Mouse (Mus musculus): ENCODE measurements at regions not wholly inside any gene's neighbourhood (a gene's known extent, or its start where the extent isn't known, plus 50 kb on each side); places are given as distances from the start of the nearest gene placed in this dataset.

DNA sequence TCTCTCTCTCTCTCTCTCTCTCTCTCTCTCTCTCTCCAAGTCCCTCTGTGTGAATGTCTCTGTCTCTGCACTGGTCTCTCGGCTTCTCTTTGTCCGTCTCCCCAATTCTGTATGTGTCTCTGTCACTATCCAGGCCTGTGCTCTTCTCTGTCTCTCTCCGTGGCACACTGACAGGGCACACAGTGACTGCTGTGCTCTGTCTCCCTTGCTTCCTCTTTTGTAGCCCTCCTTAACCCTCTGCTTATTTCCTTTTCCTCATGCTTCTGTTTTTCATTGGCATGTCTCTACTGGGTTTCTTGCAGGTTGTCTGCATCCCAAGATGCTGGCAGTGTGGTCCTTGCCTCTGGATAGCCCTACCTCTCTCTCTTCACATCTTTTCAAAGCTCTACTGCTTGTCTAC lies 229.0 kb upstream of the Id2 start:
- no peak for DNase-seq

GRCm38 (mm10) chr12:25323171-25323570 lies 226.2 kb upstream of the Id2 start:
- no peak for DNase-seq

DNA sequence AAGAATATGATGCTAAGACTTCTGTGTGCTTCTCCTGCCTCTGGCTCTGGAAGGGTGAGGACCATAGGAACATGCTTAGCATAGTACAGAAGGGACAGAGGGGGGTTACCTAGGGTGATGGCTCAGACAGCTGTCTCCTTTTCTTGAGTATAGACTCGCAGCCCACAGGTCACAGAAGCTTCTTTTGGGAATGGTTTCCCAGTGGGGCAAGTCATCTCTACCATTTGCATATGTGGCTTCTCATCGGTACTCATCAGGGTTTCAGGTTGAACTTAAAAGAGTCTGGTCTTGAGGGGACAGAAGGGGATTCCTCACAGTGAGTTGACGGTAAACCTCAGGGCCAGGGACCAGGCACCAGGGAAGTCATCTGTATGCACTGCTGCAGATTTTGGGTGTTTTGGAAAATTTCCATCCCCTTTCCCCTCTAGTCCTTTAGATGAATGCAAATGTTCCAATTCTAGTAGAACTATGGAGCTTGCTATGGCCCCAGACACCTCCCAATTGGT lies 223.4 kb upstream of the Id2 start:
- no peak for DNase-seq

DNA sequence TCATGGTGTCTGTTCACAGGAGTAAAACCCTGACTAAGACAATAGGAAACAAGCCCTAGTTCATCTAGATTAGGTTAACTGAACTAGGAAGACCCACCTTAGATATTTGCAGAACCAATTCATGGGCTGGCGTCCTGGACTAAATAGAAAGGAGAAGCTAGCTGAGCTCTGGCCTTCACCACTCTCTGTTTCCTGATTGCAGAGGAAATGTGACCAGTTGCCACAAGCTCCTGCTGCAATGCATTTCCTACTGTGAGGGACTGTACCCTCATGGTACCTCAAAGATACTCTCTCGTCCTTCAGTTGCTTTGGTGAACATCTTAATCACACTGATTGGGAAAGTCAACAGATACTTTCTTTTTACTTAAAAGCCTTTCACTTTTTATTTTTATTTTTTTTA lies 222.9 kb upstream of the Id2 start:
- DNase-seq: no peak

GRCm38 (mm10) chr12:25318072-25318671 lies 221.2 kb upstream of the Id2 start:
- no peak for DNase-seq

DNA sequence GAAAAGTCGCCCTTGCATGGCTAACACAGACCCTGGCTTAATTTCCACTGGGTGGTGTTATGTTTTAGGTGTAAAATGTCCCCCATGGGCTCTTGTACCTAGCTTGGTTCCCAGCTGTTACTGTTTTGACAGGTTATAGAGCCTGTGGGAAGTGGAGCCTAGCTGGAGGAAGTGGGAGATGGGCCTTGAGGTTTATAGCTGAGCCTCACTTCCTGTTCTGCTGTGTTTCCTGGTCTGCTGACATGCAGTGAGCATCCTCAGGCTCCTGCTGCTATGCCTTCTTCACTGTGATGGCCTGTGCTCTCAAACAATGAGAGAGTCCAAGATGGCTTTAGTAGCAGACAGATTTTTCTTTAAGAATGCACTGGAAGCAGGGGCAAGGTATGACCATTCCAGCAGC lies 219.0 kb upstream of the Id2 start:
- no peak for DNase-seq

GRCm38 (mm10) chr12:25313212-25313611 lies 216.3 kb upstream of the Id2 start:
- no peak for DNase-seq

GRCm38 (mm10) chr12:25312390-25312789 lies 215.4 kb upstream of the Id2 start:
- DNase-seq: no peak

GRCm38 (mm10) chr12:25311728-25312127 lies 214.8 kb upstream of the Id2 start:
- no peak for DNase-seq

DNA sequence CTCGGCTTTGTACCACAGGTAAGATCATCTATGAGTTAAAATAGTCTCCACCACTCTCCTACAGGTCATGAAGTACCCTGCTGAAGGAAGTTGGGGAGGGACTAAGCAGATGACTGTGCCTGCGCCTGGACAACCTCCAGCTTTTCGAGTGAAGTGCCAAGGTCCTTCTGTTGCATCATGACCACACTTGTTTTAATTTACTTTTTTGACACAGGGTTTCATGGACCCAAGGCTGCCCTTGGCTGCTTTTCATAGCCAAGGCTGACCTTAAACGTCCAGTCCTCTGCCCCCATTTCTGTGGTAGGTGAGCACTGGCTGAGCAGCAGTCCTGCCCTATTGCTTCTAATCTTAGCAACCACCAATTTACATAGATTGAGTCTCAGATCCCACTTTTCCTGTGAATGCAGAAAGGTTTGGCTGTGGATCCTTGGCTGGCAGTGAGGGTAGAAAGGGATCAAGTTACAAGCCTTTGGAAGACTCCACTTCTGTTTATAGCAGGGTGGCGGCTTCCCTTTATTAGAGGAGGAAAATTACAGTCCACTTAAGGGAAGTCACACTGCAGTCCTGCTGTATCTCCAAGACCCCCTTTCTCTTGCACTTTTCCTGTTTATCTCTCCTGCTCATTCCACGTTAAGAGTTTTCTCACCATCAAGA lies 213.5 kb upstream of the Id2 start:
- peak; percentile 43 to 73 for DNase-seq

DNA sequence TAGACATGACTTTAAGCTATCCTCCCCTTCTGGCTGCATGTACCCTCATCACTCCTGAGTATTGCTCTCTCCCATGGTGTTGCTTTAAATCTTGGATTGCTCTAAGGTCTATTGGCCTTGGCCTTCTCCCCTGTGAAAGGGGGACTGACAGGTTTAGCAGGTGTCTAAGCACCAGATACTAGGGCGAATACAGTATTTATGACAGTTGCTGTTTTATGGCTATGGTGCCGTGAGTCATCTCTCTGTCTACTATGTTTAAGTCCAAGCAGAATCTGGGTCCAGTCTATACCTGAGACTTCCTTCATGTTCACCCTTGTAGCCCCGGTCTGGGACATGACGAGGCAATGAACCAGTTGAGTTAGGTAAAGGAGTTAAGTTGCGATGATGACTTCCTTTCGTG lies 212.3 kb upstream of the Id2 start:
- DNase-seq: no peak

DNA sequence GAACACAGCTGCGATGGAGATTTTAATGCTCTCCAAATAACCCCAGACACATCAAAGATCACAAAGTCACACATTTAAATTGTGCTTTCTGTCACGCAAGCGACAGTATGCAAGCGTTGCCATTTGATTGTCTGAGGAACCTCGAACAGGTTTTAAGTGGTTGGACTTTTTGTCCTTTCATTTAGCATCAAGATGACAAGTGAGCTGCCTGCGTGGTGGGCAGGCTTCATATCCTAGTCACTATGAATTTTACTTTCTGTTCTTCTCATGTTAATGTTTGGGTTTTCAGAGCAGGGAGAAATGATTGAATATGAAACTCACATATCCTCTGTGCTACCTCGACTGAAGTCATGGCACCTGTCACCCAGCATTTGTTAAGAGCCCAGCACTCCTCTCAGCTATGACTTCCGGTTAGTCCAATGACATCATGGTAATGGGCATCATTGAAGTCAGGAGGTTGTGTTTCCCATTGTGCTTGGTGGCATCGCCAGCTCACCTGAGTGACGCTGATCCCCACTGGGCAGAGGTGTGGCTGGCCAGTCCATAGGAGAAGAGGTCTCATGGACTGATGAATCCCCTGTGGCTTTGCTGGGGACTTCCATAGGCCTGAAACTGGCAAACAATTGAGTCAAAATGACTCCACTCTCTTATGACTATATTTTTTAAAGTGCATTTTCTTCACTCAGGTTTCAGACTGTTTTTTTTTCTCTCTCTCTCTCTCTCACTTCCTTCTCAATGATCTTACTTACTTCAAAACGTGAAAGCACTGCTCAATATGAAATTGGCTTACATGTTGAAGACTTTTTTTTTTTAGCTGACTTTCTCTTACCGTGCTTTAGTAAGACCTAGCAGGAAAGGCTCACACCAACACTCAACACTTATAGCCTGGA lies 209.1 kb upstream of the Id2 start:
- no peak for DNase-seq

DNA sequence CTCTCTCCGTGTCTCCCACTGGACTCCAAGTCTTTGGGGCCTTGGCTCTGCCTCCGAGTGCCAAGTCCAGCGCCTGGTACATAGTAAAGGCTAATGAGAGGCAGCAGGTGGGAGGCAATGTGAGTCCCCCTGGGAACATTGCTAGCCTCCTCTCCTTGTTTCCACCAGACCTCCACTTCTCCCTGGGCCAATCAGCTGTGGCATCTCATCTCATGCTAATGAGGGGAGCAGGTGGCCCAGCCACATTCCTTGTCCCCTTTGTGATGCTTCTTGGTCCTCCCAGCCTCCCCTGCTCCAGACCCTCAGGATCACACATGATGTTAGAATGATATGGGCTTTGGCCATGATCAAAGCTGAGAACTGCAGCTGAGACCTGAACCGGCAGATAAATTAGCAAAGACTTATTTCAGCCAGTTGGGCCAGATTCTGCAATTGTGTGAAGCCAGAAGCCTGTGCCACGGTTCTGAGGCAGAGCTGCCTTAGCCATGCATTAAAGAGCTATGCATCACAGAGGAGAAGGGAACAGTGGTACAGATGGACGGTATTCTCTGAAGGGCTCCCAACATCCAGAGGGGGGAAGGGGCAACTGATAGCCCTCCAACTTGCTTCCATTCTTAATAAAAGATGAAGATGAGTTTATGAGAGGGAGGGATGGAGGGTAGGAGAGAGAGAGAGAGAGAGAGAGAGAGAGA lies 208.0 kb upstream of the Id2 start:
- no peak for DNase-seq

DNA sequence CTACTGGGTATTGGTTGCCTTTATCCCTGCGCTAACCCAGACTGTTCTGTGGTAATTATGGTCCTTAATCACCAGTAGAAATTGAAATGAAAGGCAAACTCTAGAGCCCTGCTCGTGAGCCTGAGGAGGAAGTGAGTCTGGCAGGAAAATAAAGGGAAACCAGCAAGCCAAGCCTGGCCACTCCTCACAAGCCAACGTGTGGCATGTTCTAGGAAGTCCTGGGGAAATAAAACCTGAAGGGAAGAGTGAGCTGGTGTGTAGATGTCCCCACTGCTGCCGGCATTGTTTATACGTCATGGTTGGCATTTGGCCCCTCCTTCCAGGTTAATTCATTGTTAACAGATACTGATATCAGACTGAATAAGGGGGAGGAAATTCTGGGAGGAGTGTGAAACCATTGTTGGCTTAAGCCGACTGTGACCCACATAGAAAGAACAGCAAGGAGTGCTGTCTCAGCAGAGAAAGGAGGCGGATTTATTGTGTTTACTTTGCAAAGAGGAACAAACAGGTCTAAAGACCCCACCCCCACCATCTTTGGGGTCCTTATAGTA lies 206.6 kb upstream of the Id2 start:
- no peak for DNase-seq

DNA sequence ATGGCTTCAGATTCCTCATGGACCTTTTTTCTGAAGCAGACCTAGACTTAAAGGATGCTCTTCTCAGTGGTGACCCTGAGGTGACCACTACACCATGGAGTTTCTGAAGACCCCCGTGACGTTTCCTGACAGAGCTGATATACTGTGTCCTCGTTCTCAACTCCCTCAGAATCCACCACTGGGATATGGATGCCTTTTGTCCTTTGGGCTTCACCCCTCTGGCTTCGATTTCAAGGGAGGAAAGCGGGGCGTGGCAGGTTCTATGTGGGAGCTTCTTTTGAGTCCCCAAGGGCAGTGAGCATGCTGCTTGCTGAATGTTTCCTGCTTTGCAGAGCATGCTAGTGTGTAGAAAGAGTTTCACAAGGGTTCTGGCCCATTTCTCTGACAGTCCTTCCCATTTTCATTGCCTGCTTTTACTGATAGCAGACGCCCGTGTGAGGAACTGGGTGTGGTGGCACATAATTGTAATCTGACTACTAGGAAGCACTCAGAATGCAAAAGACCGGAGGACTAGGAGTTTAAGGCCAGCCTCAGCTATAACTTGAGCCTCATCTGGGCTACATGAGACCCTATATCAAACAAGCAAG lies 204.0 kb upstream of the Id2 start:
- DNase-seq: no peak

GRCm38 (mm10) chr12:25299603-25300471 lies 202.9 kb upstream of the Id2 start:
- no peak for DNase-seq

DNA sequence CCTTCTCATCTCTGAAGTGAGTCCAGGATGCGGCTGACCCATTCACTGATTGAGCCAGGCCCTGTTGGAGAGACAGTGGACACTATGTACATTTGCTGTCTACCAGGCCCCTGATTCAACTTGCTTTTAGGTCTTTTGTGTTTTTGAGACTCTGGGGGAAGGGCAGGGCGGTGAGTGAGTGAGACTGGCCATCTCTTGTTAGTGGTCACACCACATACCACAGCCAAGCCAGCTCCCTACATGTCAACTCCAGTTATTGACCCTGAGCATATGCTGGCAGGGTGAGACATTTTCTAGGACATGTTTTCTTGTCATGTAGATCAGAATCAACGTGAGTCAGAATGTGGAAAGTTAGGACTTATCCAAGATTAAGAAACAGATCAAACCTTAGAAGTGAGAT lies 201.8 kb upstream of the Id2 start:
- no peak for DNase-seq

- DNase-seq: no peak
Measured at GRCm38 (mm10) chr12:25297960-25298359, 201.0 kb upstream of the Id2 start.

- no peak for DNase-seq
Measured at GRCm38 (mm10) chr12:25296648-25297047, 199.7 kb upstream of the Id2 start.

- no peak for DNase-seq
Measured at GRCm38 (mm10) chr12:25294179-25295025, 197.5 kb upstream of the Id2 start.
